Mouse (Mus musculus): ENCODE measurements around the gene Gm28041. TPM values are rescaled to one million over a fixed set of nuclear protein-coding genes. Genes with fewer than 3 reads are reported as not detected.

Gene Gm28041
- total RNA-seq (2023): 2.3 TPM in 1 of 2 replicates, not detected in the other

GRCm38 (mm10) chr13:67375050-67375911, at the start of gene Gm28041, which contains the start of gene Zfp456:
Gm28041 (minus strand) TSS chr13:67375733.
Zfp456 (minus strand) TSS chr13:67375810.

DNA sequence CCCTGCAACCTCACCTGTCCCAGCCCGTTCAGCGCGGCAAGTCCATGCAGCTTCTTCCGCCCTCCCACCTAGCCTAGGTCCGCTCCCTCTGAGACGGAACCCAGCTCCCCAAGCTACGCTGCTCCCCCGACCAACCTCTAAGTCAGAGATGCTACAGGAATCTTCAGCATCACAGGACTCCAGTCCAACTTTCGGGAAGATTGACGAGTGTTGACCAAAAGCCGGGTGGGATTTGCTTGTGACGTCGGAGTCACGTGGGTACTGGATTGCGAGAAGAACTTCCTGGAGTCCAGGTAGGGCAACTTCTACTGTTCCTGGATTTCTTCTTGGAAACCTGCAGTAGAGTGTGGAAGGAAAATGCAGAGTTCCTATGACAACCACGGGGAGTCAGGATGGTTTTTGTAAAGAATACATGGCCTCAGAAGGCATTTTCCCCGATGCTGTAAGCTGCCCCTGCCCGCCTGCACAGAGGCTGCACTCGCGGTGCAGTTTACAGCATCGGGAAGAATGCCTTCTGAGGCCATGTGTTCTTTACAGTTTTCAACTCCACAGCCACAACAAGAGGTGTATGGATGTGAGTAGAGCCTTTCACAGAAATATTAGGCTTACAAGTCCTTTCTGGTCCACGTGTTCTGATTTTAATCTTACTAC, 45.8 kb upstream of the Gm28041 start, which contains the start of gene Zfp459:
TSS of gene Zfp459 (minus strand) at position 212 of the 651 bp plus-strand sequence.

DNA sequence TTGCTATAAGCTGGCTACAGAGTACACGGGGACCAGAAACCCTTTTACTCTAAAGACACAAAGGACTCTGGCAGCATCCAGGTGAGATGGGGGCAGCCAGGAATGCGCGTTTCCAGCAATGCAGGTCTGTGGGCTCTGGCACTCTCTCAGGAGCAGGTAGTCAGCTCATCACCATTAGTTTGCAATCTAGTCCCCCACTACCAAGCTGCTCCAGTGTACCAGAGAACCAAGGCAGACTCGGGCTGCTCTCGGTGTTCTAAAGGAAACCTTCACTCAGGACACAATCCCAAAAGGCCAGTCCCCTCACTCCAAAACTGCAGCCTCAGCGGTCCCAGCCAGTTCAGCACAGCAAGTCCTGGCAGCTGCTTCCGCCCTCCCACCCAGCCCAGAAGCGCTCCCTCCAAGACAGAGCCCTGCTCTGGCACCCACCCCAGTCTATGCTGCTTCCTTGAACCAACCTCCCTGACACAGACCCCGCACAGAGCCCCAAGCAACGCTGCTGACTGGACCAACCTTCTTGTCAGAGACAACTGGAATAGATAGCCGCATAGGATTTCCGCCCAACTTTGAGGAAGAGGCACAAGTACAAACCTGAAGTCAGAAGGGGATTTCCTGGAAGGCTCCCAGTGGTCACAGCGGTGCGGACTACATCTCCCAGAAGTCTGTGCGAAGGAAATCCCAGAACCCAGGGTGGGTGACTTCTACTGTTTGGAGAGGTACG, 23.8 kb upstream of the Gm28041 start, which contains the start of gene Zfp429:
TSS of gene Zfp429 (minus strand) at position 637 of the 721 bp plus-strand sequence.

GRCm38 (mm10) chr13:67360131-67360744, 15.3 kb downstream of the Gm28041 start, which contains the start of the genes Gm28044 and Zfp953:
Gm28044 (minus strand) TSS chr13:67360536.
Zfp953 (minus strand) TSS chr13:67360605.

DNA sequence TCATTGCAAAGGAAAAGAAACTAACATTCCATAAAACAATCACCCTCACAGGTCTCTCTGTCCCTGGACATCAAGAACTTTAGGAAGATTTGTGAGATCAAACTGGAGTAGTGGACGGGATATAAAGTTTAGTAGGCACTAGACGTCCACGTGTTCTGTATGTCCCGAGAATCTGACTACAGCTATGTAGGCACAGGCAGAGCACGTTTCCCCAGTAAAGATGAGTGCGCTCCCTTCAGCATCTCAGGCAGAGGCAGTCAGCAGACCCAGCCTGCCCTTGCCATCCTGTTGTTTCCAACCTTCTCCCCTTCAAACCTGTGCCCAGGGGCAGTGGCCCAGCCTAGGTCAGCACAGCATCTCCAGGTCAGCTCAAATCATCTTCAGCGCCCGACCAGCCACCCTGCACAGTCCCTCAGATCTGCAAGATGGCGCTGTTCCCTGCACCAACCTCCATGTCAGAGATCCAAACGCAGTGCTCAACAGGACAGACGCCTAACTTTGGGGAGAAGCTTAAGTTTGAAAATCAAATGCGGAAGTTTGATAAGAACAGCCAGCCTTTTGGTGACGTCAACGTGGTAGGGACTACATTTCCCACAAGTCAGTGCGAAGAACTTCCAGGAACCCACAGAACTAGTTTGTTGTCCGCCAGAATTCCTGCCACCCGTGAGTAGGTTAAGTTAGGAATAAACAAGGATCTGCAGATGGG, 43.4 kb downstream of the Gm28041 start, which contains the start of gene Zfp595:
TSS of gene Zfp595 (minus strand) at position 552 of the 706 bp plus-strand sequence.

DNA sequence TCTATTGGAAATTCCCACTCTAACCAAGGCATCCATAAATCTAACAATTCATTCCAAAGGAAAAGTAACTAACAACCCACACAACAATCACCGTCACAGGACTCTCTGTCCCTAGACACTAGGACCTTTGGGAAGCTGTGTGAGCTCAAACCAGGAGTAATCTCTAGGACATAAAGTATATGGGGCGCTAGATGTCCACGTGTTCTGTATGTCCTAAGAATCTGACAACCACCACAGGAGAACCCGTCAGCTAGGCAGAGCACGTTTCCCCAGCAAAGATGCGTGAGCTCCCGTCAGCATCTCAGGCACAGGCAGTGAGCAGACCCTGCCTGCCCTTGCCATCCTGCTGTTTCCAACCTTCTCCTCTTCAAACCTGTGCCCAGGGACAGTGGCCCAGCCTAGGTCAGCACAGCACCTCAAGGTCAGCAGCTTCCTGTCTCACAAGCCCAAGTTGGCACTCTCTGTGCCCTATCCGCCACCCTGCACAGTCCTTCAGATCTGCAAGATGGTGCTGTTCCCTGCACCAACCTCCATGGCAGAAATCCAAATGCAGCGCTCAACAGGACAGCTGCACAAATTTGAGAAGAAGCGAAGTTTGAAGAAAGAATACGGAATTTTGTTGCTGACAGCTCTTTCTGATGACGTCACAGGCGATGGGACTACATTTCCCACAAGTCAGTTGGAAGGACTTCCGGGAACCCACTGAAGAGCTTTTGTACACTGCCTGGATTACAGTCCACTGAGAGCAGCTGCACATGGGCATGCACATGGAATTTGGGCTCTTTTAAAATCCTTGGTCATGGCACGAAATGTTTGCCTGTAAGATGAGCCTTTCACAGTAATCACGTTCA, 69.5 kb downstream of the Gm28041 start, which contains the start of gene Zfp457:
TSS of gene Zfp457 (minus strand) at position 664 of the 851 bp plus-strand sequence.

Other genes starting within 250 kb of the Gm28041 start
- gene Rsl1, start 202.6 kb downstream of the Gm28041 start, total RNA-seq (2023): 0.41 and 0.95 TPM in 2 replicates
- gene Zfp455, start 181.2 kb downstream of the Gm28041 start, total RNA-seq (2023): 0.35 and 0.39 TPM in 2 replicates
- 1.1 and 1.6 TPM in 2 replicates for gene Zfp458, start 97.3 kb downstream of the Gm28041 start, total RNA-seq (2023)
- gene Zfp457, start 69.2 kb downstream of the Gm28041 start, total RNA-seq (2023): 0.36 and 0.60 TPM in 2 replicates
- 4.2 and 7.0 TPM in 2 replicates for gene Zfp595, start 43.2 kb downstream of the Gm28041 start, total RNA-seq (2023)
- gene Gm28044, start 15.2 kb downstream of the Gm28041 start, total RNA-seq (2023): 2.2 TPM in 1 of 2 replicates, not detected in the other
- gene Zfp953, start 15.1 kb downstream of the Gm28041 start, total RNA-seq (2023): 3.7 and 4.8 TPM in 2 replicates
- 0.84 and 1.7 TPM in 2 replicates for gene Zfp456, start 77 bp upstream of the Gm28041 start, total RNA-seq (2023)
- 4.1 and 4.7 TPM in 2 replicates for gene Zfp429, start 24.1 kb upstream of the Gm28041 start, total RNA-seq (2023)
- gene Zfp459, start 45.7 kb upstream of the Gm28041 start, total RNA-seq (2023): 0.16 TPM in 1 of 2 replicates, not detected in the other
- 2.3 TPM in 2 replicates for gene Zfp874a, start 75.9 kb upstream of the Gm28041 start, total RNA-seq (2023)
- 4.4 and 8.0 TPM in 2 replicates for gene Zfp874b, start 108.5 kb upstream of the Gm28041 start, total RNA-seq (2023)
- 2.2 and 3.5 TPM in 2 replicates for gene Zfp58, start 124.8 kb upstream of the Gm28041 start, total RNA-seq (2023)
- not detected in 2 replicates for gene Gm26965, start 150.4 kb upstream of the Gm28041 start, total RNA-seq (2023)
- gene Zfp87, start 150.4 kb upstream of the Gm28041 start, total RNA-seq (2023): 7.5 and 8.5 TPM in 2 replicates
- gene Zfp748, start 178.1 kb upstream of the Gm28041 start, total RNA-seq (2023): 2.6 and 4.2 TPM in 2 replicates
- gene Zfp729b, start 234.0 kb upstream of the Gm28041 start, total RNA-seq (2023): 9.9 and 12.7 TPM in 2 replicates